Mouse (Mus musculus) embryo, embryonic 10 days (tissue): Measurements from ENCODE around the gene Stard8.
"Not testable (repeated sequence)": the region's sequence is repeated elsewhere in the genome, so short reads cannot be mapped to it uniquely, and the experiment has no call there.

Experiments
- DNase-seq: peaks from one replicate; pipeline ENCODE4 v3.0.0-alpha.2; 2015; ENCODE audit warnings: low spot score

Gene Stard8

DNA sequence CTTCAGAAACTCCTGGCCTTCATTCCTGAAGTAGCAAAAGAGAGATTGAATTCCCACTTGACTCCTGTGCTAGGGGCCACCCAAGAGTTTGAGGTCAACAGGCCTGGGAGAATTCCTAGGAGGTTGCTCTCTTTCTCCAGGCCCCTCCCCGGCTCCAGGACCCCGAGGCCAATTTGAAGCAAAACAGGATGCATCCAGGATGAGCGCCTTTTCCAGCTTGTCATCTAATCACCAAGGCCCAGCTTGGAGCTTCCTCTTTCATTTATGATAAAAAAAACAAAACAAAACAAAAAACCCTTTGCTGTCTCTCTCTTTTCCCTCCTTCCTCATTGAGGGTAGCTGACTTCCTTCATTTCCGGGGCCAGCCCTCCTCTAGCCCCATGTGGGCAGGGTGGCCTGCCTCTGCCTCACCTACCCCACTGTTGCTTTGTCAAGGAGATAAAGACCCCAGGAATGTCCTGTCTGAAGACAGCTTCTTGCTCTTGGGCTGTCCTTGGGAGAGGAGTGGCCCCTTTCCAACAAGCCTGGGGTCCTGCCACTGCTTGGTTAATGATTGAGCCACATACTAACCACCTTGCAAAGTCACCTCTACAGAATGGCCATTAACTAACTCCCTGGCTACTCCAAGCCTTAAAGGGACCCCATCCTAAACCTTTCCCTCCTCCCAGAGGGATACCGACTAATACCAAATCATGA lies 43.5 kb downstream of the Stard8 start:
- DNase-seq, result no peak

DNA sequence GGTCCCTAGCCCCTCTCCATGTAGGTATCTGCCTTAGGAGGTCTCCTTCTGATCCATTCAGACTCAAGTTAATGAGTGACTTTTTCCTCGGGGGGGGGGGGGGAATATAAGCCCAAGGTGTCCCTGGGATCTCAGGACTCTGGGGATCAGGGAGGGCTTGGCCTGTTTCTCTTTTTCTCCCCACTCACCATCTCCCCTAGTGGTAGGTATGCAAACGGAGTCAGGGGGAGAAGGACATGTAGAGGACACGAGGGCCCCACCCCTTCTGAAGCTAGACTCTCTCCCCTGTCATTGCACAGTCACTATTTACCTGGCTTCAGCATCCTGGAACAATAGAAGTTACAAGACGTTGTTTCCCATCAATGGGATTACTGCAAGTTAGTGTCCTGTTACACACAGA lies 45.1 kb downstream of the Stard8 start:
- no peak for DNase-seq

DNA sequence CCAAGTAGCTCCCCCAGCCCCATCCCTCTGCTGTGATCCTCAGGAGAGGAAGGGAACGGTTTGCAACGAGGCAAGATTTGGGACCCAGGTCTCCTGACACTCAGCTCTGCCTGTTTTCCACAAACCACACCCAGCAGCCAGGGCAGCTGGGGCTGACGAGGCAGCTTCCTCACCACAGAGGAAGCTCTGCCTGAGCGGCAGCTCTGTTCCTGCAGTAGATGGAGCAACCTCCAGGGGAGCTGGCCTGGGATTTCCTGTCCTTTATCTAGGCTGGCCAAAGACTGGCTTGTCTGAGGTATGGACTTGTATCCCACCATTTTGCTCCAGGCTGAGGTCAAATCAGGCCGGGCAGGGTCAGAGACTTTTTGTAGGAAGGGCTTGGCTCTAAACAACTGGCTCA lies 46.2 kb downstream of the Stard8 start:
- DNase-seq, result no peak

DNA sequence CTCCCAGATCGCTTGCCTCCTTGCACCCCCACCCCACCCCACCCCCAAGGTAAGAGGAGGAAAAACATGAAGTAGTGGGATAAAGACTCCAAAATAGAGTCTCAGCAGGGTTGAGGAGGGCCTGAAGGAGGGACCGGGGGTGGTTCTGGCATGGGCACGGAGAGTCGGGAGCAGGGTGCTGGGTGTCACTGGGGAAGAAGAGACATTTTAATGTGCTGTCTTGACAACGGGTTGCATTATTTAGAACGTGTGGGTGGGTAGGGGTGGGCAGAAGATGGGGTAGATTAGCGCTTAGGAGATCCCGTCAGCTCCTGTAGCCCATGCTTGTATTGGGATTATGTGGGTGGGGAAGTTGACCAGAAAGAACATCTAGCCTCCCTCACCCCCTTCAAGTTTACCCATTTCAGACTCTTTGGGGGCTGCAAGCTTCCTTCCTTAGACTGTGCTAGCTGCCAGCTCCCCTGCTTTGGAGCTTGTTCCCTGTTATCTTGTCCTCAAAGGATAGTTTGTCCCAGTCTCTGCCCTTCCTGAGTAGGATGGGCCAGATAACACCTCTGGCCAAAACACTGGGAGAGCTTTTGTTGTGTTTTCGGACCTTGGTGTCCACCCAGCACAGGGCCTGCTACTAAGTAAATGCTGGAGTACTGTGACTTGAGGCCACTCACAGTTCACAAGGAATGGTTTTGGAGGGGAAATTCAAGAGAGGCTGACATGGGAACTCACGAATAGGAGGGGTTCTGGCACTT lies 47.9 kb downstream of the Stard8 start:
- no peak for DNase-seq

DNA sequence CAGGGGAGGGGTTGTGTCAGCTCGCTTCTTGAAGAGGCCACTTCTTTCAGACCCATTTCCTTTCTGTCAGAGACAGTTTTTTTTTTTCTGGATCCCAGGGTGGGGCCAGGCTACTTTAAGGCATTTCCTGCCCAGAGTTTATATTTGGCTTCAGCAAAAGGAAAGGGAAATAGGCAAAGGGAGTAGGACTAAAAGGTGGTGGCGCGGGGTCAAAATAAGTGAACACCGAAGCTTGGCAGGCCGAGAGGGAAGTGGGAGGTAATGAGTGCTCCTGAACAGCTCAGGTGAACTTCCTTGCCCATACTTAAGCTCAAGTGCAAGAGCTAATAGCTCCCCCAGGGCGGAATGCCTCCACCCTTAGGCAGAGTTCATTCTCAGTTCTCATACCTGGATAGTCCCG lies 49.2 kb downstream of the Stard8 start:
- no peak for DNase-seq

DNA sequence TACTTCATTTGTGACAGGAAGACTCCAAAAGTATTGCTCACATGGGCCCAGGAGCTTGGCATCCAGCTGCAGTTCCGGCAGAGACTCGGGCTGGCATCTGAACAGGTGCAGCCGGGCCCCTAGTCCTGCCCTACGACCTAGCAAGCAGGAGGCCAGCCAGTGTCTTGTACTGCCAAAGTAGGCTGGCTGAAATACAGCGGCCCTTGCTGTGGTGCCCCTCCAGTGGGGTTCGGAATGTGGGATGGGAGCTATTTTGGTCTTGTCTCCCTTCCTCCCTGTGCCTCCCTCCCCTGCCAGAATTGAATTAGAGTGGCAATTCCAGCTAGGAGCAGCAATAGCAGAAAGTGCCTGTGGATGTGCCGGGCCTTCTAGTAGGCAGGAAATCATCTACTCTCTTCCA lies 51.5 kb downstream of the Stard8 start:
- DNase-seq, result no peak

DNA sequence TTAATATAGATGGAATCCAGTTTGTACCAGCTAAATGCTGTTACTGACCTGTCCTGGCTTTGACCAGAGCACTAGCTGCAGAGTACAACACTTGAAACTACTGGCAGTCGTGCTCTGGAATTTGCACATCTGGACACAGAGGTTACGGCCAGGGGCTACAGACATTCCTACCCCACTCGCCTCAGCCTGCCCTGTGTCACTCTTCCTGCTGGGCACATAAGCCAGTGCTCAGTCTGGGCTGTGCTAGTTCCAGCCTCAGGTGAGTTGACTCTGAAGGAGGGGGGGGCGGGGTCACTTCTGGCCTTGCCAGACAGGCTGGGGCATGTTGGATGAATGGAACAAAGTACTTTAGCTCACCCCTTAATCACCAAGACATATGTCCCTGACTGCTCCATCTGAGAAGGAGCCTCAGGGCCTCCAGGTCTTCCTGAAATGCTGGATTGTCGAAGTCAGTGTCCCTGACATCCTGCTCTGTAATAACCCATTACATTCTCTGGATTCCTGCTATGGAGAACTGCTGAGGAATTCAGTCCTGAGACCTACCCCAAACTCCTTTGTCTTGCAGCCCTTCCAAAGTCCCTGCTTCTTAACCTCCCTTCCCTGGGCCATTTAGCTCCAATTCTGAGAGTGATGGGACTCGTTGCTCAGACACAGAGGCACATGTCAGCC lies 54.9 kb downstream of the Stard8 start:
- peak; percentile 10 for DNase-seq

DNA sequence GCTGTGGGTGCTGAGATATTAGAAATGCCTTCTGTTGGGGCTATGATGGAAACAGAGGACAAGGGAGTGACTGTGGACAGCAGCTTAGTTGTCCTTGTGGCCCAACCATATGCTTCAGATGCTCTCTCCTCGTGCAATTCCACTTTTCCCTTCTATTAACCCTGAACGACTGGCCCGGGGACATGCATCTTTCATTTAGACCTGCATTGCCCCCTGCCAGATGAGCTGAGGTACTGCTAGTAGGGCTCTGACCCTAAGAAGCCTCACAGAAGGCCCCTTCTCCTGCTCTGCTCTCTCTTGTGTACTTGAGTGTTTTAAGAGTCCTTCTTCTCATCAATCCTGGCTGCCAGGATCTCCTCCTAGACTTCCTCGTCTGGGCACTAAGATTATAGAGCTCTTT lies 56.1 kb downstream of the Stard8 start:
- DNase-seq, result peak; percentile 52

DNA sequence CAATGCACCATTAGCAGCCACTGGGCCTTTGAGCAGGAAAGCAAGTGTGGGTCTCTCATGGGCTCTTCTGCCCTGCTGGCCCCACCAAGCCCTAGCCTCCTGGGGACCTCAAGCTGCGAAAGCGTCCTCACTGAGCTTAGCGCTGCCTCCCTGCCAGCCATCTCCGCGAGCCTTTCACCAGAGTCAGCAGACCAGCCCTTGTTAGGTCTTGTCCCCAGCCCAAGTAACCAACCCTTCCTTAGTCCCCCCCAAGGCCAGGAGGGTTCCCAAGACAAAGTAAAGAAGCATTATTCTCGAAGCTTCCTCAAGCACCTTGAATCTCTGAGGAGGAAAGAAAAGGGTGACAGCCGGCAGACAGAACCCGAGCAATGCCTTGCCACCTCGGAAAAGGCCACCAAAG lies 62.5 kb downstream of the Stard8 start:
- no peak for DNase-seq

DNA sequence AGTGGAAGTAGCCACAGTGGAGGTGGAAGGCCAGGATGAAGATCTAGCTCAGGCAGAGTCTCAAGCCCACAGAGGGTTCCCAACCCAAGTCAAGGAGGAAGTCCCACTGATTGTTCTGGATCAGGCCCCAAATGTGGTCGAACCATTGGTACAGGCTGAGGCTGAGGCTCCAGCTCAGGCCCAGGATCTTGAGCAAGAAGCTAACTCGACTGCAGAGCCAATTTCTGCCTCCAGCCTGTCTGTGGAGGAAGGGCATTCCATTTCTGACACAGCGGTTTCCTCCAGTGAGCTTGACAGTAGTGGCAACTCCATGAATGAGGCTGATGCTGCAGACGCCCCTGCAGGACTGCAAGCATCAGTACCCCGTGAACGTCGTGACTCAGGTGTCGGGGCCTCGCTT lies 63.5 kb downstream of the Stard8 start:
- DNase-seq, result no peak

DNA sequence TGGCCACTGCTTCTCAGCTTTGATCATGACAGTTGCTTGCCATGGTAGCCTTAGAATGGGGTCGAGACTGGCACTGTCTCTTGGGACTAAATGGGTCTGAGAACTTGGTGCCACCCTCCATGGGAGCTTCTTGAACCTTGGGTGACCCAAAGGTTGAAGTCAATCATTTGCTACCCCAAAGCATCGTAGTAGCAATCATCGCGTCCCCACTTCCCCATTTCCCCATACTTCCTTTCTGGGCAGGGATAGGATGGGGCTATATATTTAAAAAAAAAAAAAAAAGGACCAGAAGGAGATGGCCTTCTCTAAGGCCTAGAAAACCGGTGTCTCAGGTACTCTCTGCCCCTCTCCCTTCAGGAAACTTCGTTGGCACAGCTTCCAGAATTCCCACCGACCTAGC lies 64.2 kb downstream of the Stard8 start:
- DNase-seq, result no peak

DNA sequence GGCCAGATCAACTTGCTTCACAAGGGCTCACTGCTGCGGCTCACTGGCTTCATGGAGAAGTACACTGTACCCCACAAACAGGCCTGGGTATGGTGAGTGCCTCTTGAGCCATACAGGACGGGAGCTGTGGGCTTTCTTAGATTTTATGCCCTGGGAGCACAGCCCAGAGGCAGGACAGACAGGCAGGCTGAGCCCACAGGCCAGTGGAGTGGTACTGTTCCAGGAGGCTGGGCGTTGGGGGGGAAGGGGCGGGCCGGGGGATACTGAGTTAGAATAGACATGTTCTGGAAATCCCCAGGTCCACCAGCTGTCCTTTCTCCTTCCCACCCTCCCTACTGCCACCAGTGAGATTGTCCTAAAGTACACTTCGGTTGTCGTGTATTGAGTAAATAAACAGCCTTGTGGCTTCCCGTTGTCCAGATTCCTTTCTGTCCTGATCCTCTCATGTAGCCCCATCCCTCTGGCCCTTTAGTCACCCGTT lies 64.7 kb downstream of the Stard8 start:
- DNase-seq, result no peak

DNA sequence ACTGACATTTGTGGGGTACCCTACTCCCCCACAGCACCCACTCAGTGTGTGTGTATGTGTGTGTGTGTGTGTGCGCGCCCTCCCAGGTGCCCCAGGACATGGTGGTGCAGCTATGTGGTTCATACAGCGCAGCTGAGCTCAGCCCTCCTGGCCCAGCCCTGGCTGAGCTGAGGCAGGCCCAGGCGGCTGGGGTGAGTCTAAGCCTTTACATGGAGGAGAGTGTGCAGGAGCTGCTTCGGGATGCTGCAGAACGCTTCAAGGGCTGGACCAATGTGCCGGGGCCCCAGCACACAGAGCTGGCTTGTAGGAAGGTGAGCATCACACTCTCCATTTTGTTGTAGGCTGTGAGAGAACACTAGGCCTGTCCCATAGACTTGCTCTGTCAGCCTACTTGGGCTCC lies 68.1 kb downstream of the Stard8 start:
- DNase-seq, result no peak

DNA sequence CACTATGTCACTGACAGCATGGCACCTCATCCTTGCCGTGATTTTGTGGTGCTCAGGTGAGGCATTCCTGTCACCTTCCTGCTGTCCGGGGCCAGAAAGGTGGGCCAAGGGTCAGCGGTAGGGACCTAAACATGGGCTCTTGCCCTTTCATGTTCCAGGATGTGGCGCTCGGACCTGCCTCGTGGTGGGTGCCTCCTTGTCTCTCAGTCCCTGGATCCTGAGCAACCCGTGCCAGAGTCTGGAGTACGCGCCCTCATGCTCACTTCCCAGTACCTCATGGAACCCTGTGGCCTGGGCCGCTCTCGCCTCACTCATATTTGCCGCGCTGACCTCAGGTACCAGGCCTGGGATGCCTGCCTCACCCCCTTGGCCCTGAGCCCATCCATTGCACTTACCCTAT lies 69.5 kb downstream of the Stard8 start:
- DNase-seq, result no peak

DNA sequence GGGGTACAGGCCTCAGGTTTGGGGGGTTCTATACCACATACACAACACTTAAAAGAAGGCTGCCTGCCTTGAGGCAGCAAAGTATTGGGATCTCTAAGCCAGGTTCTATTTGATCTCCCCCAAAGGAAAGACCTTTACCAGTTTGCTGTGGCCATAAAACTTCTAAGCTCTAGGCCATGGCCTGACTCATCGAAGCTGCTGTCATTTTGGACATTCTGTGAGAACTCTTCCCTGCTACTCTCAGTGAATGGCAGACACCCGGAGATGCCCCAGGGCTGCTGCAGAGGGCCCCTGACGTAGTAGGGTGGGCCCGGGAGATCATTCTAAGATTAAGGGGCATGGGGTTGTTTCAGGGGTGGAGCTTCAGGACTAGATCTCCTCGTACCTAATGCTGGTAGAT lies 72.1 kb downstream of the Stard8 start:
- DNase-seq, result no peak

DNA sequence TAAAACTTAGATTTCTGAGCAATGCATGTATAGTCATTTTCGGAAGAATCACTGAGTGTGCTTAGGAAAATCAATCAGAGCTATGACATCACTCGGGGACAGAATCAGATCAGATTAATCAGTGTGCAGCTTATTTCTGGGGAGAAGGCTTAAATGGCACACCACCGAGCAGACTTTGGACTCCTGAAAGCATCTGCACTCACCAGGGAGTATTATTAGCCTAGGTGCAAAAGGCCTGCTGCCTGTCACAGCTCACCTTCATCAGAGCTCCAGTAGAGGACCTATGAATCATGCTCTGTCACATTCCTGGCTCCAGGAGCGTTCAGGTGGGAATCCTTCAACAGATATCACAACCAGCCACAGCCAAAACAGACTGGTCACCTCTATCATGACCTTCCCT lies 73.4 kb downstream of the Stard8 start:
- no peak for DNase-seq

DNA sequence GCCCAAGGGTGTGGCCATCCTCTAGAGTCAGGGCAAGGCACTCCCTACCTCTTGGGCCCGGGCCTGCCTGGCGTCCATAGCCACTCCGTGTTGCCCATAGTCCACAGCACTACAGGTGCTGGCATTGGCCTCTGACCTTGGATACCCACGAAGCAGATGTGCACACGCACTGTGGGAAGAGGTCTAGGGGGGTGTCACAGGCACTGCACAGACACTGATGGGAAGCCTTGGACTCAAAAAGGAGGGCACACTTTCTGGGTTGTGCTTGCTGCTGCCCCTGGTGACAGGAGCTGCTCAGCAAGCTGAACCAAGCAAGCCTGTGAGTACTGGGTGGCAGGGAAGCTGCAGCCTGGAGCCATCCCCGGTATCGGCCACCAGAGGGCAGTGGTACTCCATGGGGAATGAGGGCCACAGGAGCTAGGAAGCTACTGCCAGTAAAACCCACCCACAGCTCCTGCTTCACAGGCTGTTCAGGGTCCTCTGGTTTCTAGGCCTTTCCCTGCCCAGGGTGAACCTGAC lies 75.4 kb downstream of the Stard8 start:
- DNase-seq, result not testable (repeated sequence)

DNA sequence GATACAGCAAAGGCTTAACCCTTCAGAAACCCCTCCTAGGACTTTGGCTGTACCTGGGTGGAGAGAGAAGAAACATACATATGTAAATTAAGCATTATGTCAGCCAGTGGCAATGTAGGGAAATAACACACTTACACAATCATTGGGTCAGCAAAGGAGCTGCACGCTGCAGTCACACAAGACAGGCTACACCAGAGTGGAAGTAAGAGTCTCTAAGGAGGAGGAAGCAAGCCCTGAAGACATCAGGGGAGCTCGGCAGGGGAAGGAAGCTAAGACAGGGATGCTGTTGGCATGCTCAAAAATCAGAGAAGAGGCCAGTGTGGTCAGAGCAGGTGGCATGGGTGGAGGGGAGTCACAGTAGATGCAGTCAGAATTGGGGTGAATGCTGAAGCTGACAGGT lies 89.7 kb downstream of the Stard8 start:
- no peak for DNase-seq

DNA sequence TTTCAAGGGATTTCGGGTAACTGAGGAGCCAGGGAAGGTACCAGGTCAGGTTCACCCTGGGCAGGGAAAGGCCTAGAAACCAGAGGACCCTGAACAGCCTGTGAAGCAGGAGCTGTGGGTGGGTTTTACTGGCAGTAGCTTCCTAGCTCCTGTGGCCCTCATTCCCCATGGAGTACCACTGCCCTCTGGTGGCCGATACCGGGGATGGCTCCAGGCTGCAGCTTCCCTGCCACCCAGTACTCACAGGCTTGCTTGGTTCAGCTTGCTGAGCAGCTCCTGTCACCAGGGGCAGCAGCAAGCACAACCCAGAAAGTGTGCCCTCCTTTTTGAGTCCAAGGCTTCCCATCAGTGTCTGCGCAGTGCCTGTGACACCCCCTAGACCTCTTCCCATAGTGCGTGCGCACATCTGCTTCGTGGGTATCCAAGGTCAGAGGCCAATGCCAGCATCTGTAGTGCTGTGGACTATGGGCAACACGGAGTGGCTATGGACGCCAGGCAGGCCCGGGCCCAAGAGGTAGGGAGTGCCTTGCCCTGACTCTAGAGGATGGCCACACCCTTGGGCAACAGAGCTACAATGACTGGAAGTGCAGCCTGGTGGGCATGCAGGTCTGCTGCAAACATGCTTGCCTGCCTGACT lies 108.2 kb downstream of the Stard8 start:
- DNase-seq, result not testable (repeated sequence)

DNA sequence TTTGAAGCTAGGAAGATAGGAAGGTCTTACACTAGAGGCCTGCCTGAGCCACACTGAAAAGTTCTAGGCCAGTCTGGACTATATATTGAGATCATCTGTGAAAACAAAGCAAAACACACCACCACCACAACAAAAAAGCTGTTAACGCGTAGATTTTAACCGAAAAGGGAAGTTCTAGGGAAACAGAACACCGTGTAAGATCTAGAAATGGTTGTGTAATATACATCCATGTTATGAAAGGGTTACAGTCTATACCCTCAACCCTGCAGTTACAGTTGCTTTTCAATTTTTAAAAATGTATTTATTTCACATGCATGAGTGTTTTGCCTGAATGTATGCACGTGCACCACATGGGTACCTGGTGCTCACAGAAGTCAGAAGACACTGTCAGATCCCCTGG lies 116.5 kb downstream of the Stard8 start:
- DNase-seq, result no peak
